Mouse (Mus musculus) heart, postnatal 4 days (tissue): ENCODE measurements at regions not wholly inside any gene's neighbourhood (a gene's known extent, or its start where the extent isn't known, plus 50 kb on each side); places are given as distances from the start of the nearest gene placed in this dataset.

Experiments
- DNase-seq: peaks from one replicate; pipeline ENCODE4 v3.0.0; 2021

- no peak for DNase-seq
Observed at GRCm38 (mm10) chr10:60936659-60937516, 105.5 kb upstream of the Unc5b start.

- peak; percentile 67 for DNase-seq
Observed at GRCm38 (mm10) chr10:60934297-60935286, 103.2 kb upstream of the Unc5b start.

DNA sequence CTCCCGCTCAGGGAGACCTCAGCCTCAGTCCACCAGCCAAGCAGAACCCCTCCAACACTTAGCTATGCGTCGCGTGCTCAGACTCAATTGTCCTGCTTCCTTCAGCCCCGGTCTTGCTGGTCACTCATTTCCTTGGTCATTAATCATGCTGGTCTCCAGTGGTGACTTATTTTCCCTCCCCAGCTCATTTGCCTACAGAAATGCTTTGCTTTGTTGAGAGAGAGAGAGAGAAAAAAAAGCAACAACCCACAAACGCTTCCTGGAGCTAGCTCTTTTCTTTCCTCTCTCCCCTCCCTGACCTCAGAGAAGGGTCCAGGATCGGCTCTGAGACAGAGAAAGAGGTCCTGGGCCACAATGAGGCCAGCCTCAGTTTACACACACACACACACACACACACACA lies 102.5 kb upstream of the Unc5b start:
- no peak for DNase-seq

DNA sequence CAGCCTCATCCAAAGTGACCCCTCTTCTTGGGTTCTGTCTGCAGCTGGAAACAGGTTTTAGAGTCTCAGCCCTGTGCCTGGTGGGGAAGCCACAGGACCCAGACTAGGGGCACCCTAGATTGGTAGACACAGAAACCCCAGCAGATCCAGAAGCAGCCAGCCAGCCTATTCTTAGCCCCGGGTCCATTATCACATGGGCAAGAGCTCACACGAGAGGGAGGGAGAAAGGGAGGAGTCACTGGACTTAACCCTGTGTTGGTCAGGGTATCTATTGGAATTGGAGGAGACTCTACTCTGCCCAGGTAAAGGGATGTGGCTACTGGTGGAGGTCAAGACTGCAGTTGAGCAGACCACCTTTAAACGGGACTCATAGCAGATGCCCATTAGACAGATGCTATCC lies 101.5 kb upstream of the Unc5b start:
- peak; percentile 44 for DNase-seq

GRCm38 (mm10) chr10:60931891-60932378 lies 100.6 kb upstream of the Unc5b start:
- no peak for DNase-seq

- DNase-seq, result no peak
Observed at GRCm38 (mm10) chr10:60928646-60929045, 97.3 kb upstream of the Unc5b start.

DNA sequence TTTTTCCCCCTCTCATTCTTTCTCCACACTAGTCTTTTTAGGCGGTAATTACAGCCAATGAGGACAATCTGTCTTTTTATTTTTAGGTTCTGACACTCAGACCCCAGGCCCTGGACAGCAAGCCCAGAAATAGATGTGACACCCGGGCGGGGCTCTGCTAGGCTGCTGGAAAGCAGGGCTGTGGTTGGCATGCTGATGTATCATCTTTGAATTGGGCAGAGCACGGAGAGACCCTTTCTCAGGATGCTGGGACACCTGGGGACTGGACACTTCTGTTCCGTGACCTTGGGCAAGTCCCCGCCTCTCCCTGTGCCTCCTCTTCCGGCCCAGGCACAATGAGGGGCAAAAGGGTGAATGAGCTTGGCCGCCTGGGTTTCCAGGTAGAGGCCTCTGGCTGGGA lies 96.8 kb upstream of the Unc5b start:
- DNase-seq, result no peak

DNA sequence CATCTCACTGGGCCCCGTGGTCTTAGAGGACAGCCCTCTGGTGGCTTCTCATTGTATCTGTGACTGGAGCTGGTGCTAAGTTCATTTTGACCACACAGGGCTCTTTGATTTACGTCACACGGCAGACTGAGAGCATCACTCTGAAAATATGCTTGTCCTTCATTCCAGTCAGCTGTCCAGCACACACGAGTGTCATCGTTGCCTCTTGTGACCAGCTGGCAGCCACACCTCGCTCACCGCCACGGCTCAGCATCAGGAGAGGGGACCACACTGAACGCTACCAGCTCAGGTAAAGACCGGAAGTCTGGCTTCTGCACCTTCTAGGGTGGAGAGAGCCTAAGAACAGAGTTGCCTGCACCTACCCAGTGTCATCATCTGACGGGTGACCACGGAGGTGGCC lies 95.3 kb upstream of the Unc5b start:
- no peak for DNase-seq

- DNase-seq, result no peak
Observed at GRCm38 (mm10) chr10:60925644-60926043, 94.3 kb upstream of the Unc5b start.

- DNase-seq, result no peak
Observed at GRCm38 (mm10) chr10:60925198-60925597, 93.8 kb upstream of the Unc5b start.

- no peak for DNase-seq
Observed at GRCm38 (mm10) chr10:60923806-60924205, 92.4 kb upstream of the Unc5b start.

DNA sequence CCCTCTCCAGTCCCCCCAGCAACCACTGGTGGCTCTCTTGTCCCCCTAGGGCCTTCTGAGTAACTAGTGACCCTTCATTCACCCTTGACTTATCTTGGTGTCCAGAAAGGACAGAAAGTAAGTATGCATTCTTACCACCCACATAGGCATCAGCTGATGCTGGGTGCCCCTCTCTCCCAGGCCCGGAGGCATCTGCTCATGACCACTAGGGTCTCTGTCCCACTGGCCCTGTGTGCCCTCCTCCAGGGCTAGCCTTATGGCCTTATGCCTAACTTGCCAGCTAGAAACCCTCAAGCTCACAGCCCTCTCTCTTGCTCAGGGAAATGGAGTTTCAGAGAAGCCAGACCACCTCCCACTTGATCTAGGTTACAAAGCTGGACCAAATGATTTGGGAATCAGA lies 89.2 kb upstream of the Unc5b start:
- DNase-seq, result no peak

GRCm38 (mm10) chr10:60918020-60918419 lies 86.6 kb upstream of the Unc5b start:
- DNase-seq, result no peak

DNA sequence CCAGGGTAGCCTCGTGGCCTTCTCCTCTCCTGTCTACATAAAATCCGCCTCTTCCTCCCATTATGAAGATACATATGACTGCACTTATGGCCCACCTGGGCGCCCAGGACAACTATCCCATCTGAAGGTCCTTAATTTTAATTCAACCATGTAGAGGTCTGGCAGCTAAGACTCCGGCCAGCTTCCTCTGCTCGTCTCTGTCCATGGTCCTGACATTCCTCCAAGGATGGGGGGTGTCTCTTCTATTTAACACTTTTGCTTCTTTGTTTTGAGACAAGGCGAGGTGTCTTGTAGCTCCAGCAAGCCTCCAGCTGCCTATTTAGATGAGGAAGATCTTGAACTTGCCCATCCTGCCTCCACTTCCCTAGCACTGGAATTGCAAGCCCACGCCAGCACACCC lies 83.0 kb upstream of the Unc5b start:
- peak; percentile 62 for DNase-seq

DNA sequence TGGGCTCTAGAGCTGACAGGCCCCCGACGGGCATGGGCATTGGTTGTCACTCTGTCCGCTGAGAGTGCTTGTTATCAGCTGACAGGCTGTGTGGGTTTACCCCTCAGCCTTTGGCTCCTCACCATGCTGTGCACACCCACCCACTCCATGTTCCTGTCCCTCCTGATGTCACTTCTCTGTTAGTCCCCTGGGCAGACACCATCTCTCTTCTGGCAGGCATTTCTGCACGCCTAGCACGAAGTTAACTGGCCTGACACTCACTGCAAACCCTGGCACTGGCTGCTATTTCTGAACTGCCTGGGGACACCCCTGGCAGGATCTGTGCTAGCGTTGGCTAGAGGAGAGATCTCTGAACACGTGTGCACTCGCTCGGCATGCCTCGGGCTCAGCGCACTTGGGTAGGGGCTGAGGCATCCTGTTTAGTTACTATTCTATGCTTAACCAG lies 82.1 kb upstream of the Unc5b start:
- DNase-seq, result peak; percentile 42

- DNase-seq, result no peak
Observed at GRCm38 (mm10) chr10:60904351-60904750, 73.0 kb upstream of the Unc5b start.

DNA sequence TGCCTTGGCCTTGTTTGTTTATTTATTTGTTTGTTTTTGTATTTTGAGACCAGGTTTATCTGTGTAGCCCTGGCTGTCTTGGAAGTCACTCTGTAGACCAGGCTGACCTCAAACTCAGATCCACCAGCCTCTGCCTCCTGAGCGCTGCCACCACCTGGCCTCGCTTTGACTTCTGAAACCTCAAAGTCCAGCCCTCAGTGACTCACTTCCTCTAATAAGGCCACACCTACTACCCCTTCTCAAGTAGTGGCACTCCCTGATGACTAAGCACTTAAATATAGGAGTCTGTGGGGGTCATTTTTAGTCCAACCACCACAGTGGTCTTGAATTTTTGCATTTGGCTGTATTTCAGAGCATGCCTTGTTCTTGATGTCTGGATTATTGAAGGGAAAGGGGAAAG lies 69.6 kb upstream of the Unc5b start:
- no peak for DNase-seq

GRCm38 (mm10) chr10:60893810-60894147 lies 62.4 kb upstream of the Unc5b start:
- DNase-seq, result no peak

- DNase-seq, result no peak
Observed at GRCm38 (mm10) chr10:60893130-60893809, 61.9 kb upstream of the Unc5b start.

DNA sequence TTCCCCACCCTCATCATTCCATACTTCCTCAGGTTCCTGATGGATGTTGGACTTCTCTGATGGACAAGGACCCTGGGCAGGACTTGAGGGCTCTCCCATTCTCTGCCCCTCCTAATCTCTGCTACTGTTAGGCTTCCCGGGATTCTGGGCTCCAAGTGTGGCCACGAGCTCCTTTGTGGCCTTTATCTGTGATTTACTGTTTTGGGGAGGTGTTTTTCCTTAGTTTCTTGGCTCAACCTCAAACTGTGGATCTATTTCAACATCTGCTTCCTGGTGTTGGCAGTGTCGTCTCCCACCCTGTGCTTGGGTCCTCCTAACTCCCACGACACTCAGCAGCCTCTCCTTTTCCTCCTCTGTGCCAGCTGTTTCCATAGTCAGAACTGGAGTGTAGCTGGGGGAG lies 61.3 kb upstream of the Unc5b start:
- no peak for DNase-seq

- DNase-seq, result no peak
Observed at GRCm38 (mm10) chr10:60891476-60892170, 60.2 kb upstream of the Unc5b start.

- DNase-seq, result peak; percentile 7
Observed at GRCm38 (mm10) chr10:60889792-60890191, 58.4 kb upstream of the Unc5b start.
